Mouse (Mus musculus): ENCODE data around the gene Kdm4a. TPM values are rescaled to one million over a fixed set of nuclear protein-coding genes. Genes with fewer than 3 reads are reported as not detected.
A peak's percentile ranks its signal among the peaks of the same experiment; 100 is the strongest.

Gene Kdm4a
- polyA plus RNA-seq, 1 experiment from 2014 or later, result 38.6 TPM

- H3K27me3 ChIP-seq (replicated peaks; ENCODE audit: control insufficient read depth, insufficient read depth, low read length), result no peaks in the 10 kb centered on the region
- WGBS, result 76% methylated on average over 5 of the region's 5 CpGs
- ATAC-seq (replicated peaks; ENCODE audit: low FRiP score, low TSS enrichment, low read depth) (no peak), DNase-seq (ENCODE audit: low spot score) (no peak)
- H3K9me3 ChIP-seq (ENCODE audit: control insufficient read depth, low read length), result no peaks in the 10 kb centered on the region
- no peak overlapping the region for H3K27ac ChIP-seq (ENCODE audit: low read depth)
- H3K4me1 ChIP-seq (replicated peaks; ENCODE audit: control insufficient read depth, insufficient read depth, low read length), result peaks cover 3% of the 10 kb centered on the region
- peaks cover 75% of the 10 kb centered on the region for H3K36me3 ChIP-seq (ENCODE audit: control insufficient read depth, insufficient read depth, low read length)
- no peak overlapping the region for H3K4me3 ChIP-seq (ENCODE audit: low read depth, low read length)
- H3K9ac ChIP-seq (ENCODE audit: low read length), result no peak overlapping the region
- no peak overlapping the region for H3K4me2 ChIP-seq (ENCODE audit: low read length)
These were observed 41.0 kb downstream of the Kdm4a start for GRCm38 (mm10) chr4:118138891-118139290.

DNA sequence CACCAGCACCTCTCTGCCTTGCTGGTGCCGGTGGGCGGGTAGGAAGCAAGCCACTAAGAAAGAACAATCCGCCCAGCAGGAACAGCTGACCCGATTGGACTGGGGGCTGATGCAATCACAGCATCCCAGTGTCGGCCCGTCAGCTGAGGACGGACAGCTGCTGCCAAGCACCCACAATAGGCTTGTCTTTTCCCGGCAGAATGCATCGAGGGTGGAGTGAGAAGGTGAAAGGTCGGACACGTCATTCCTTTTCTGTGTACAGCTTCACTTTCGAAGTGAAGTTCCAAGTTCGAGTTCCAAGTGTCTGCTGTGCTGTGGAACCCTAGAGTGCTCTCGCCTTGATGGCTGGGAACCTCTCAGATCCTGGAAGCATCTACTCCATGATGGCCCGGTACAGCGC lies 42.0 kb downstream of the Kdm4a start:
- no peak overlapping the region for H3K4me2 ChIP-seq (ENCODE audit: low read length)
- no peaks in the 10 kb centered on the region for H3K27me3 ChIP-seq (replicated peaks; ENCODE audit: control insufficient read depth, insufficient read depth, low read length)
- H3K4me1 ChIP-seq (replicated peaks; ENCODE audit: control insufficient read depth, insufficient read depth, low read length), result peaks cover 7% of the 10 kb centered on the region
- no peak overlapping the region for H3K4me3 ChIP-seq (ENCODE audit: low read depth, low read length)
- no peak overlapping the region for H3K27ac ChIP-seq (ENCODE audit: low read depth)
- DNase-seq (ENCODE audit: low spot score) (no peak), ATAC-seq (replicated peaks; ENCODE audit: low FRiP score, low TSS enrichment, low read depth) (no peak)
- H3K9me3 ChIP-seq (ENCODE audit: control insufficient read depth, low read length), result no peaks in the 10 kb centered on the region
- H3K36me3 ChIP-seq (ENCODE audit: control insufficient read depth, insufficient read depth, low read length), result peaks cover 65% of the 10 kb centered on the region
- WGBS, result 83% methylated on average over 16 of the region's 16 CpGs
- H3K9ac ChIP-seq (ENCODE audit: low read length), result no peak overlapping the region

- H3K9me3 ChIP-seq (ENCODE audit: control insufficient read depth, low read length), result no peaks in the 10 kb centered on the region
- H3K27me3 ChIP-seq (replicated peaks; ENCODE audit: control insufficient read depth, insufficient read depth, low read length), result no peaks in the 10 kb centered on the region
- H3K4me1 ChIP-seq (replicated peaks; ENCODE audit: control insufficient read depth, insufficient read depth, low read length), result peaks cover 9% of the 10 kb centered on the region
- H3K36me3 ChIP-seq (ENCODE audit: control insufficient read depth, insufficient read depth, low read length), result peaks cover 59% of the 10 kb centered on the region
- H3K9ac ChIP-seq (ENCODE audit: low read length), result no peak overlapping the region
- no peak overlapping the region for H3K4me3 ChIP-seq (ENCODE audit: low read depth, low read length)
- ATAC-seq (replicated peaks; ENCODE audit: low FRiP score, low TSS enrichment, low read depth) (no peak), DNase-seq (ENCODE audit: low spot score) (no peak)
- WGBS, result 94% methylated on average over 10 of the region's 10 CpGs
- H3K27ac ChIP-seq (ENCODE audit: low read depth), result no peak overlapping the region
- no peak overlapping the region for H3K4me2 ChIP-seq (ENCODE audit: low read length)
These were observed 42.5 kb downstream of the Kdm4a start for GRCm38 (mm10) chr4:118137311-118137710.

DNA sequence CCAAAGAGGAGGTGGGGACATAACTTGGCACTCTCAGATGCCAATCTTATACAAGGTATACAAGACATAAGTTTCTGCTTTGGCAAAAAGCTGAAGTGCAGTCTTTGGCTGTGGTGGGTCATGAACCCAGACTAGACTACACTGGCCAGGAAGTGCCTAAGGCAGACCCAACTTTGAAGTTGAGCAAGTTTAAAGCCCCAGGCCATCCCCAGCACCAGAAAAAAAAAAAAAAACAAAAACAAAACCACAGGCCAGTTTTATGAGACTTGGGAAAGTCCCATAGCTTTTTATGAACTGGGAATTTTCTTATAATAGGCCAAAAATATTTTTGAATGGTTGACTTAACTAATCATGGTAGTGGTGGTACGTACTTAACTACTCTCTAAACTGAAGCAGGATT lies 44.4 kb downstream of the Kdm4a start:
- WGBS, result 94% methylated on average over 1 of the region's 1 CpGs
- Histone ChIP-seq H3K9me3 (ENCODE audit: control insufficient read depth, low read length) (no peaks in the 10 kb centered on the region), H3K4me1 (replicated peaks; ENCODE audit: control insufficient read depth, insufficient read depth, low read length) (peaks cover 12% of the 10 kb centered on the region), H3K4me3 (ENCODE audit: low read depth, low read length) (peak overlapping the region; percentile 79), H3K27me3 (replicated peaks; ENCODE audit: control insufficient read depth, insufficient read depth, low read length) (no peaks in the 10 kb centered on the region), H3K4me2 (ENCODE audit: low read length) (peak overlapping the region; percentile 81), H3K9ac (ENCODE audit: low read length) (peak overlapping the region; percentile 79; the same call in 1 of the 2 replicates), H3K36me3 (ENCODE audit: control insufficient read depth, insufficient read depth, low read length) (peaks cover 40% of the 10 kb centered on the region), H3K27ac (ENCODE audit: low read depth) (peak overlapping the region; percentile 62; the same call in 1 of the 2 replicates)
- ATAC-seq (replicated peaks; ENCODE audit: low FRiP score, low TSS enrichment, low read depth) (no peak), DNase-seq (ENCODE audit: low spot score) (no peak)

DNA sequence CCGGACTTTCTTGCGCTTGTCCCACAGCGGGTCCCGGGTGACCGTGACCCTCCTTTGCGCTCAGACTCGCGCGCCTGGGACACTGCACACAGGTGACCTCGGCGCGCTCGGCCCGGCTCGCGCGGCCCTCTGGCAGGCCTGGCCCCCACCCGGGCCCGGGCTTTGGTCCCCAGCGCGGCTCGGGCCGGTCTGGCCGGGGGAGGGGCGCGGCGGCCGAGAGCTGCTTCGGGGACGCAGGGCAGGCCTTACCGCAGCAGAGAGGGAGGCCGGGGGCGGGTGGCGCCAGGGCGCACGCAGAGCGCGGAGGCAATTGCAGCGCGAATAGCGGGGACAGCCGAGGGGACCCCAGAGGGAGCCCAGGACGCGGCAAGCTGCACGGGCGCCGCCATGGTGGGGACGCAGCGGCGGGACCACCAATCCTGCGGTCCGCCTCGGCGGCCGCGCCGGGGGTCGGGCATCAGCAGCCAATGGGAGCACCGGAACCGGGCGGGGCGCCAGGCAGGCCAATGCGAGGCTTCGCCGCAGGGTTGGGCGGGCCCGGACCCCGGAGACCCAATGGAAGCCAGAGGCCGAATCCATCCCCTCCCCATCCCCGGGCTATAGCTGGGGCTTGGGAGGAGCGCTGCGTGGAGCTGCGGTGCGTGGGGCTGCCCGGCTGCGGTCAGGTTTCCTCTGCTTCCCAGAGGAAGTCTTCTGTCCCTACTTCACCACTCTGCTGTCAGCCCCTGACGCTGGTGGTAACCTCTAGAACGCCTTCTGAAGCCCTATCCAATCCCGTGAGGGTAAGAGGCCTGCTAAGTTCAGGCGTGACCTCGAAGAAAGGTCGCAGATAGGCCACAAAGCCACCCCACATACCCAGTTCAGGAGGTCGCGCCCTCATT lies 45.1 kb downstream of the Kdm4a start, which contains the start of gene St3gal3:
Gene St3gal3, minus strand, starts transcription at position 430 of the 881 bp plus-strand sequence.
- under 1% methylated on average over 62 of the region's 84 CpGs for WGBS
- Histone ChIP-seq H3K9ac (ENCODE audit: low read length) (peak within 1 kb of the TSS; percentile 79), H3K9me3 (ENCODE audit: control insufficient read depth, low read length) (no peaks in the 10 kb centered on the region), H3K4me3 (ENCODE audit: low read depth, low read length) (peak within 1 kb of the TSS; percentile 79), H3K4me1 (replicated peaks; ENCODE audit: control insufficient read depth, insufficient read depth, low read length) (peaks cover 12% of the 10 kb centered on the region), H3K4me2 (ENCODE audit: low read length) (peak within 1 kb of the TSS; percentile 81), H3K36me3 (ENCODE audit: control insufficient read depth, insufficient read depth, low read length) (peaks cover 33% of the 10 kb centered on the region), H3K27me3 (replicated peaks; ENCODE audit: control insufficient read depth, insufficient read depth, low read length) (no peaks in the 10 kb centered on the region), H3K27ac (ENCODE audit: low read depth) (peak within 1 kb of the TSS; percentile 62)
- ATAC-seq (replicated peaks; ENCODE audit: low FRiP score, low TSS enrichment, low read depth) (peak; percentile 99), DNase-seq (ENCODE audit: low spot score) (peak; percentile 94)

- H3K4me1 ChIP-seq (replicated peaks; ENCODE audit: control insufficient read depth, insufficient read depth, low read length), result peaks cover 12% of the 10 kb centered on the region
- DNase-seq (ENCODE audit: low spot score) (no peak), ATAC-seq (replicated peaks; ENCODE audit: low FRiP score, low TSS enrichment, low read depth) (no peak)
- H3K36me3 ChIP-seq (ENCODE audit: control insufficient read depth, insufficient read depth, low read length), result peaks cover 5% of the 10 kb centered on the region
- H3K9ac ChIP-seq (ENCODE audit: low read length), result no peak overlapping the region
- no peaks in the 10 kb centered on the region for H3K9me3 ChIP-seq (ENCODE audit: control insufficient read depth, low read length)
- no peak overlapping the region for H3K4me2 ChIP-seq (ENCODE audit: low read length)
- no peaks in the 10 kb centered on the region for H3K27me3 ChIP-seq (replicated peaks; ENCODE audit: control insufficient read depth, insufficient read depth, low read length)
- H3K27ac ChIP-seq (ENCODE audit: low read depth), result no peak overlapping the region
- WGBS, result 84% methylated on average over 5 of the region's 5 CpGs
- H3K4me3 ChIP-seq (ENCODE audit: low read depth, low read length), result no peak overlapping the region
These were observed 48.5 kb downstream of the Kdm4a start for GRCm38 (mm10) chr4:118131329-118131728.

GRCm38 (mm10) chr4:118123030-118123704 lies 56.7 kb downstream of the Kdm4a start:
- WGBS, result 71% methylated on average over 14 of the region's 14 CpGs

GRCm38 (mm10) chr4:118122078-118122477 lies 57.8 kb downstream of the Kdm4a start:
- no peak for ATAC-seq (replicated peaks; ENCODE audit: low FRiP score, low TSS enrichment, low read depth)
- no peak overlapping the region for H3K27ac ChIP-seq (ENCODE audit: low read depth)

More at GRCm38 (mm10) chr4:118123030-118123704, 56.7 kb downstream of the Kdm4a start:
- ATAC-seq (replicated peaks; ENCODE audit: low FRiP score, low TSS enrichment, low read depth), result peak; percentile 71
- peak; percentile 63 for DNase-seq (ENCODE audit: low spot score)
- H3K4me3 ChIP-seq (ENCODE audit: low read depth, low read length), result no peak overlapping the region
- no peaks in the 10 kb centered on the region for H3K9me3 ChIP-seq (ENCODE audit: control insufficient read depth, low read length)
- no peaks in the 10 kb centered on the region for H3K4me1 ChIP-seq (replicated peaks; ENCODE audit: control insufficient read depth, insufficient read depth, low read length)
- no peaks in the 10 kb centered on the region for H3K27me3 ChIP-seq (replicated peaks; ENCODE audit: control insufficient read depth, insufficient read depth, low read length)
- H3K4me2 ChIP-seq (ENCODE audit: low read length), result no peak overlapping the region
- no peaks in the 10 kb centered on the region for H3K36me3 ChIP-seq (ENCODE audit: control insufficient read depth, insufficient read depth, low read length)
- no peak overlapping the region for H3K9ac ChIP-seq (ENCODE audit: low read length)
- H3K27ac ChIP-seq (ENCODE audit: low read depth), result 0 out of 2 replicates have a peak overlapping the region, but pooled peaks have one; percentile 23

More at GRCm38 (mm10) chr4:118122078-118122477, 57.8 kb downstream of the Kdm4a start:
- Histone ChIP-seq H3K4me2 (ENCODE audit: low read length) (no peak overlapping the region), H3K4me1 (replicated peaks; ENCODE audit: control insufficient read depth, insufficient read depth, low read length) (no peaks in the 10 kb centered on the region), H3K27me3 (replicated peaks; ENCODE audit: control insufficient read depth, insufficient read depth, low read length) (no peaks in the 10 kb centered on the region), H3K9me3 (ENCODE audit: control insufficient read depth, low read length) (no peaks in the 10 kb centered on the region), H3K36me3 (ENCODE audit: control insufficient read depth, insufficient read depth, low read length) (no peaks in the 10 kb centered on the region), H3K9ac (ENCODE audit: low read length) (no peak overlapping the region), H3K4me3 (ENCODE audit: low read depth, low read length) (no peak overlapping the region)
- 80% methylated on average over 10 of the region's 10 CpGs for WGBS
- DNase-seq (ENCODE audit: low spot score), result no peak

Data from intestine, embryonic 14.5 days (tissue).